Mouse (Mus musculus) megakaryocyte, embryonic 14.5 days (primary cell): ENCODE measurements at regions not wholly inside any gene's neighbourhood (a gene's known extent, or its start where the extent isn't known, plus 50 kb on each side); places are given as distances from the start of the nearest gene placed in this dataset.

Experiments used
- H3K27me3 ChIP-seq: replicated peaks from 2 replicates; pipeline ENCODE3; 2012; ENCODE audit warnings: inconsistent platforms
- H3K36me3 ChIP-seq: replicated peaks from 2 replicates; pipeline ENCODE3; 2012; ENCODE audit warnings: low read length, inconsistent platforms, mixed read lengths
- H3K4me1 ChIP-seq: 2 replicates; pipeline ENCODE4 v1.6.1; 2012; ENCODE audit warnings: inconsistent platforms
- H3K4me3 ChIP-seq: replicated peaks from 2 replicates; pipeline ENCODE3; 2012; ENCODE audit warnings: moderate library complexity, mild to moderate bottlenecking, inconsistent platforms
- H3K9me3 ChIP-seq: 2 replicates; pipeline ENCODE4 v1.6.1; 2012; ENCODE audit warnings: inconsistent platforms
- FLI1 ChIP-seq: IDR thresholded peaks from 2 replicates; pipeline ENCODE4 v1.6.1; 2012; ENCODE audit warnings: low read length, inconsistent platforms, mixed read lengths
- GATA1 ChIP-seq: IDR thresholded peaks from 3 replicates; pipeline ENCODE4 v1.6.1; 2012; ENCODE audit warnings: mixed read lengths, low read length, inconsistent platforms, borderline replicate concordance

GRCm38 (mm10) chr3:38227596-38227995 is 257.0 kb downstream of the Ankrd50 start:
- H3K9me3 ChIP-seq = no peaks in the 10 kb centered on the region
- H3K36me3 ChIP-seq = no peaks in the 10 kb centered on the region
- H3K27me3 ChIP-seq = peaks cover 21% of the 10 kb centered on the region
- TF ChIP-seq GATA1 = no peak
- no peak for TF ChIP-seq FLI1
- H3K4me3 ChIP-seq = no peak overlapping the region
- H3K4me1 ChIP-seq = peaks cover 10% of the 10 kb centered on the region; the same call in 1 of the 2 replicates

- no peak for TF ChIP-seq GATA1
- Histone ChIP-seq H3K9me3 (no peaks in the 10 kb centered on the region), H3K4me1 (peaks cover 10% of the 10 kb centered on the region; the same call in 1 of the 2 replicates), H3K4me3 (no peak overlapping the region), H3K27me3 (peaks cover 21% of the 10 kb centered on the region), H3K36me3 (no peaks in the 10 kb centered on the region)
Measured at GRCm38 (mm10) chr3:38227121-38227520, 257.5 kb downstream of the Ankrd50 start.

GRCm38 (mm10) chr3:38226147-38226546 is 258.5 kb downstream of the Ankrd50 start:
- no peaks in the 10 kb centered on the region for H3K36me3 ChIP-seq
- H3K4me3 ChIP-seq = peak overlapping the region; percentile 14
- no peaks in the 10 kb centered on the region for H3K9me3 ChIP-seq
- H3K27me3 ChIP-seq = peaks cover 24% of the 10 kb centered on the region
- H3K4me1 ChIP-seq = peaks cover 18% of the 10 kb centered on the region
- TF ChIP-seq FLI1 (no peak), GATA1 (no peak)

GRCm38 (mm10) chr3:38221834-38222215 is 262.8 kb downstream of the Ankrd50 start:
- Histone ChIP-seq H3K4me1 (peaks cover 26% of the 10 kb centered on the region), H3K4me3 (no peak overlapping the region), H3K9me3 (no peaks in the 10 kb centered on the region), H3K27me3 (peaks cover 16% of the 10 kb centered on the region), H3K36me3 (no peaks in the 10 kb centered on the region)
- TF ChIP-seq FLI1 (no peak), GATA1 (no peak)

GRCm38 (mm10) chr3:38220934-38221833 is 263.5 kb downstream of the Ankrd50 start:
- Histone ChIP-seq H3K36me3 (no peaks in the 10 kb centered on the region), H3K4me1 (peaks cover 26% of the 10 kb centered on the region), H3K27me3 (peaks cover 13% of the 10 kb centered on the region), H3K4me3 (peak overlapping the region; percentile 68), H3K9me3 (no peaks in the 10 kb centered on the region)
- TF ChIP-seq FLI1 (no peak), GATA1 (no peak)

- Histone ChIP-seq H3K27me3 (peaks cover 2% of the 10 kb centered on the region), H3K4me1 (peaks cover 19% of the 10 kb centered on the region), H3K36me3 (no peaks in the 10 kb centered on the region), H3K4me3 (no peak overlapping the region), H3K9me3 (no peaks in the 10 kb centered on the region)
- TF ChIP-seq FLI1 (no peak), GATA1 (no peak)
Measured at GRCm38 (mm10) chr3:38209081-38209480, 275.6 kb downstream of the Ankrd50 start.

GRCm38 (mm10) chr3:38207867-38208266 is 276.8 kb downstream of the Ankrd50 start:
- peaks cover 2% of the 10 kb centered on the region for H3K27me3 ChIP-seq
- no peaks in the 10 kb centered on the region for H3K9me3 ChIP-seq
- TF ChIP-seq FLI1 (no peak), GATA1 (no peak)
- no peaks in the 10 kb centered on the region for H3K36me3 ChIP-seq
- no peak overlapping the region for H3K4me3 ChIP-seq
- peaks cover 19% of the 10 kb centered on the region for H3K4me1 ChIP-seq

- Histone ChIP-seq H3K4me3 (peak overlapping the region; percentile 77), H3K36me3 (no peaks in the 10 kb centered on the region), H3K27me3 (no peaks in the 10 kb centered on the region), H3K9me3 (no peaks in the 10 kb centered on the region), H3K4me1 (peaks cover 15% of the 10 kb centered on the region)
- TF ChIP-seq GATA1 = no peak
- no peak for TF ChIP-seq FLI1
Measured at GRCm38 (mm10) chr3:38201861-38202656, 282.6 kb downstream of the Ankrd50 start.

GRCm38 (mm10) chr3:38194001-38194400 is 290.6 kb downstream of the Ankrd50 start:
- H3K36me3 ChIP-seq = no peaks in the 10 kb centered on the region
- no peak for TF ChIP-seq GATA1
- TF ChIP-seq FLI1 = no peak
- no peaks in the 10 kb centered on the region for H3K27me3 ChIP-seq
- H3K4me3 ChIP-seq = no peak overlapping the region
- H3K4me1 ChIP-seq = peaks cover 32% of the 10 kb centered on the region
- no peaks in the 10 kb centered on the region for H3K9me3 ChIP-seq

GRCm38 (mm10) chr3:38187406-38187896 is 297.2 kb downstream of the Ankrd50 start:
- Histone ChIP-seq H3K9me3 (peaks cover 5% of the 10 kb centered on the region; the same call in 1 of the 2 replicates), H3K27me3 (no peaks in the 10 kb centered on the region), H3K4me1 (peaks cover 40% of the 10 kb centered on the region), H3K36me3 (peaks cover 2% of the 10 kb centered on the region), H3K4me3 (peak overlapping the region; percentile 38)
- TF ChIP-seq FLI1 = no peak
- TF ChIP-seq GATA1 = no peak
